Mouse (Mus musculus): ENCODE data around the gene Mtmr12. TPM values are rescaled to one million over a fixed set of nuclear protein-coding genes. Genes with fewer than 3 reads are reported as not detected.
A peak's percentile ranks its signal among the peaks of the same experiment; 100 is the strongest.

Mtmr12 gene
- polyA plus RNA-seq, 1 experiment from 2014 or later: 19.0 TPM

DNA sequence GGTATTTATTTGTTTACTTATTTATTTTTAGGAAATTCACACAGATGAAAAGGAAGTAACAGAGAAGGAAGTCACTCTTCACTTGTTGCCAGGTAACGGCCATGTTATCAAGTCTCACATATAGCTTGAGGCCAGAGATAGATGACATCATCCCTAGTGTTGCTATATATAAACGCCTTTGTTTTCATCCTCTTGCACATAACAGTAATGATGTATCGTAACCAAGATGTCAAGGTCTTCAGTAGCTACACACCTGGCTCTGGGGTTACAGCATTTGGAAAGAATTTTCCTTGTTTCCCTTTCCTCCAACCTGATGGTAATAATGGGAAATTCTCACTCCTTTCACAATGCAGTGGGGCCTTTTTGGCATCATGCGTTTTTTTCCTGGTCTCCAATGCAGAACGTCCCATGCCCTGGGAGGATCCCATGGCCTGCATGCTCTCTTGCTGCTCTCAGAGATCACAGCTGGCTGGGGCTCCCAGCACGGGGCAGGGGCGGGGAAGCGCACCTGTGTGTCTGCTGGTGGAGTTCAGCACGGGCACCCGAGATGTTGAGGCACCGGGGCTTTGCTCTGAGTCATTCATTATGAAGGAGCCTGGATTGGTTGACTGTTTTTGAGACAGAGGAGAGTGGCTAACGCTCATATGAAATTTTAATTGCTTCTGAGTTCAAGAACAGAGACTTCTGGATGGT is 25.6 kb downstream of the Mtmr12 start:
- Histone ChIP-seq H3K9me3 (no peaks in the 10 kb centered on the region), H3K4me3 (no peak overlapping the region), H3K36me3 (peaks cover 30% of the 10 kb centered on the region), H3K27ac (peak overlapping the region; percentile 86), H3K4me1 (peaks cover 62% of the 10 kb centered on the region), H3K27me3 (ENCODE audit: insufficient read depth, poor library complexity, severe bottlenecking) (no peaks in the 10 kb centered on the region)
- DNase-seq (ENCODE audit: low spot score): no peak
- 43% methylated on average over 12 of the region's 12 CpGs for WGBS

DNA sequence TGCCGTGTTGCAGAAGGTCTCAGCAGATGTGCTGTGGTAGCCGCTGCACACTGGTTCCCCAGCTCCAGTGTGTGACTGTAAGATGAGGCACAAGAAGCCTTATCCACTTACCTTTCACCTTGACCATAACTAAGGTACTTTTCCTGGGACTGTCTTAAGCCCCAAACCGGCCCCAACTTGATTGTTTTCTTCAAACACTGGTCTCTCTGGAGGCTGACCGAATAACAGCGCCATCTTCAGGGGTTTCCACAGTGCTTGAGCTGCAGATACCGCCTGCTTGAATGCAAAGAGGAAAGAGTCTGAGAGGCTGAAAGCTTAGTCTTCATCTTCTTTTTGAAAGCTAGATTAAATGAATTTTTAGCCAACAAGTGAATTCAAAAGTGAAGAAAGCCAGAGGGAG is 26.6 kb downstream of the Mtmr12 start:
- no peak overlapping the region for H3K4me3 ChIP-seq
- peaks cover 41% of the 10 kb centered on the region for H3K36me3 ChIP-seq
- WGBS: 84% methylated on average over 6 of the region's 6 CpGs
- H3K27ac ChIP-seq: no peak overlapping the region
- H3K4me1 ChIP-seq: peaks cover 59% of the 10 kb centered on the region
- DNase-seq (ENCODE audit: low spot score): no peak
- no peaks in the 10 kb centered on the region for H3K9me3 ChIP-seq
- no peaks in the 10 kb centered on the region for H3K27me3 ChIP-seq (ENCODE audit: insufficient read depth, poor library complexity, severe bottlenecking)

- DNase-seq (ENCODE audit: low spot score): no peak
- Histone ChIP-seq H3K9me3 (no peaks in the 10 kb centered on the region), H3K4me3 (no peak overlapping the region), H3K36me3 (peaks cover 50% of the 10 kb centered on the region), H3K27ac (peak overlapping the region; percentile 42; the same call in 1 of the 2 replicates), H3K27me3 (ENCODE audit: insufficient read depth, poor library complexity, severe bottlenecking) (no peaks in the 10 kb centered on the region), H3K4me1 (peaks cover 52% of the 10 kb centered on the region)
- WGBS: 62% methylated on average over 11 of the region's 11 CpGs
These were observed 27.6 kb downstream of the Mtmr12 start for GRCm38 (mm10) chr15:12232429-12232828.

DNA sequence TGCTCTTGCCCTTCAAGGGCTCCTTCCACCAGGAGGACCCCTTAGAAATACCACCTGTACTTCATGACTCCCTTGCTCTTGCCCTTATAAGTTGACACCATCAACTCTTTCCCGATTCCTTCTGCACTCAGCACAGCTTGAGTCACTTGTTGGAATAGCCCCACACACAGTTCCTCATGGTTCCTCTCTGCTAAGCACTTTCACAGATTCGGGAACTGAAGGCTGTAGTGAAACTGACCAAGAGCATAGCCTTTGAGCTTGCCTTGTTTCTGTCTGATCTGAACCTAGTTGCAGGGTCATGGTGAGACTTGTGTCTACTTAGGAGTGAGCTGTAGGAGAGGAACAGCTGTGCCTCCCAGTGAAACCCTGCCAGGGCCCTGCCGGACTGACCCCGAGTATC is 28.2 kb downstream of the Mtmr12 start:
- DNase-seq (ENCODE audit: low spot score): no peak
- no peak overlapping the region for H3K27ac ChIP-seq
- WGBS: 88% methylated on average over 4 of the region's 4 CpGs
- H3K4me3 ChIP-seq: no peak overlapping the region
- no peaks in the 10 kb centered on the region for H3K9me3 ChIP-seq
- peaks cover 56% of the 10 kb centered on the region for H3K36me3 ChIP-seq
- no peaks in the 10 kb centered on the region for H3K27me3 ChIP-seq (ENCODE audit: insufficient read depth, poor library complexity, severe bottlenecking)
- peaks cover 52% of the 10 kb centered on the region for H3K4me1 ChIP-seq

- Histone ChIP-seq H3K27me3 (ENCODE audit: insufficient read depth, poor library complexity, severe bottlenecking) (no peaks in the 10 kb centered on the region), H3K27ac (no peak overlapping the region), H3K4me1 (peaks cover 29% of the 10 kb centered on the region), H3K4me3 (no peak overlapping the region), H3K9me3 (no peaks in the 10 kb centered on the region), H3K36me3 (peaks cover 79% of the 10 kb centered on the region)
- no peak for DNase-seq (ENCODE audit: low spot score)
- WGBS: 42% methylated on average over 1 of the region's 1 CpGs
These were observed 30.7 kb downstream of the Mtmr12 start for GRCm38 (mm10) chr15:12235559-12235958.

GRCm38 (mm10) chr15:12235983-12236382 is 31.2 kb downstream of the Mtmr12 start:
- H3K9me3 ChIP-seq: no peaks in the 10 kb centered on the region
- no peaks in the 10 kb centered on the region for H3K27me3 ChIP-seq (ENCODE audit: insufficient read depth, poor library complexity, severe bottlenecking)
- no peak overlapping the region for H3K4me3 ChIP-seq
- DNase-seq (ENCODE audit: low spot score): no peak
- WGBS: 90% methylated on average over 4 of the region's 4 CpGs
- H3K36me3 ChIP-seq: peaks cover 81% of the 10 kb centered on the region
- no peak overlapping the region for H3K27ac ChIP-seq
- H3K4me1 ChIP-seq: peaks cover 26% of the 10 kb centered on the region

DNA sequence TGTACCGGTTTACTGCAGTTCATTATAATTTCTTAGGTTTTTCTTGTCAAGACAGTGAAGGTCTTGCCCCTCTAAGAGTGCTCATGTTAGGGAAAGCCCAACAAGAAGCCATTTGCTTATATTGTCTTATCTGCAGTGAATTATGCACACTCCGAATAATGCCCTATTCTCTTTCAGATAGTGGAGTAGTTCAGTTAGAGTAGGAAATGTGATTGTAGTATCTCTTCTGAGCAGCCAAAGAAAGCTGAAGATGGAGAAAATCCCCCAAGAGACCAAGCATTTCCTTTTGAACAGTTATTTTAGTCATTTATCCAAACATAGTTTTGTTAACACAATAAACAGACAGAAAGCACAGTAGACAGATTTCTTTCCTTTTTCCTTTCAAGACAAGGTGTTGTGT is 32.1 kb downstream of the Mtmr12 start:
- WGBS: 63% methylated on average over 2 of the region's 2 CpGs
- no peak overlapping the region for H3K27ac ChIP-seq

DNA sequence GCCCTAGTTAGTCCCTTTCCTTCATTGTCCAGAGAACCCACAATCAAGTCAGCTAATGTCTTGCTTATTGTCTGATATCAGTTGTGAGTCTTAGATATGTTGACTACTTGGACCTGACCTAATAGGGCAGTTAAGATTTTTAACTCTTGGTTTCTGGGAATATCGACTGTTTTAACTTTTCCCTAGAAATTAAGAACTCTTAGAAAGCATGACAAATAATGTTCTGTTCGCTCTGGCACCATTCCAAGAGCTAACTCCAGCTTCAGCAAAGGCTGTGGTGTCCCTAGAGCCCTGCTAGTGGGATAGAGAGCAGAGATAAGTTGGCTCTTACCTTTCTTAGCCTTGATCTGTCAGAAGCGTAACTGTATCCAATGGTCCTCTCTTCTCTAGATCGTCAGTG is 32.7 kb downstream of the Mtmr12 start:
- Histone ChIP-seq H3K9me3 (no peaks in the 10 kb centered on the region), H3K4me3 (no peak overlapping the region), H3K36me3 (peaks cover 79% of the 10 kb centered on the region), H3K27me3 (ENCODE audit: insufficient read depth, poor library complexity, severe bottlenecking) (no peaks in the 10 kb centered on the region), H3K27ac (no peak overlapping the region), H3K4me1 (peaks cover 14% of the 10 kb centered on the region)
- no peak for DNase-seq (ENCODE audit: low spot score)
- 74% methylated on average over 4 of the region's 4 CpGs for WGBS

More for the DNA sequence above, 32.1 kb downstream of the Mtmr12 start:
- Histone ChIP-seq H3K36me3 (peaks cover 79% of the 10 kb centered on the region), H3K4me3 (no peak overlapping the region), H3K4me1 (peaks cover 19% of the 10 kb centered on the region), H3K9me3 (no peaks in the 10 kb centered on the region), H3K27me3 (ENCODE audit: insufficient read depth, poor library complexity, severe bottlenecking) (no peaks in the 10 kb centered on the region)
- DNase-seq (ENCODE audit: low spot score): no peak

DNA sequence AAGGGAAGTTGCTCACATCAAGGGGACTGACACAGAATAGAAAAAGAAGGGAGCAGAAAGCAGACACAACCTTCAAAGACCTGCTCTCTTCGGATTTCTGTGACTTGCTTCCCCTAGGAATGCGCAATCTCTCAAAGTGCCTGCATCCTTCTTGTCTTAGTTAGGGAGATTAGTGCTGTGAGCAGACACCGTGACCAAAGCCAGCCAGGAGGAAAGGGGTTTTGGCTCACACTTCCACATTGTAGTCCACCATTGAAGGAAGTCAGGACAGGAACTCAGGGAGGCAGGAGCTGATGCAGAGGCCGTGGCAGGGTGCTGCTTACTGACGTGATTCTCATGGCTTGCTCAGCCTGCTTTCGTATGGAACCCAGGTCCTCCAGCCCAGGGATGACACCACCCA is 33.5 kb downstream of the Mtmr12 start:
- 87% methylated on average over 6 of the region's 6 CpGs for WGBS
- H3K36me3 ChIP-seq: peaks cover 71% of the 10 kb centered on the region
- peaks cover 6% of the 10 kb centered on the region; the same call in 1 of the 2 replicates for H3K4me1 ChIP-seq
- no peaks in the 10 kb centered on the region for H3K9me3 ChIP-seq
- DNase-seq (ENCODE audit: low spot score): no peak
- no peaks in the 10 kb centered on the region for H3K27me3 ChIP-seq (ENCODE audit: insufficient read depth, poor library complexity, severe bottlenecking)
- H3K27ac ChIP-seq: no peak overlapping the region
- no peak overlapping the region for H3K4me3 ChIP-seq

- Histone ChIP-seq H3K9me3 (no peaks in the 10 kb centered on the region), H3K36me3 (peaks cover 61% of the 10 kb centered on the region), H3K4me1 (peaks cover 23% of the 10 kb centered on the region), H3K4me3 (no peak overlapping the region), H3K27ac (no peak overlapping the region), H3K27me3 (ENCODE audit: insufficient read depth, poor library complexity, severe bottlenecking) (no peaks in the 10 kb centered on the region)
- DNase-seq (ENCODE audit: low spot score): no peak
- WGBS: 90% methylated on average over 3 of the region's 3 CpGs
These were observed 36.0 kb downstream of the Mtmr12 start for GRCm38 (mm10) chr15:12240705-12241328.

- 69% methylated on average over 3 of the region's 3 CpGs for whole genome bisulfite sequencing
These were observed 39.0 kb downstream of the Mtmr12 start for GRCm38 (mm10) chr15:12243792-12244191.

GRCm38 (mm10) chr15:12245580-12246359 is 40.9 kb downstream of the Mtmr12 start:
- DNase-seq (ENCODE audit: low spot score): no peak
- Histone ChIP-seq H3K27ac (peak overlapping the region; percentile 83), H3K4me1 (peaks cover 42% of the 10 kb centered on the region), H3K36me3 (peaks cover 16% of the 10 kb centered on the region), H3K27me3 (ENCODE audit: insufficient read depth, poor library complexity, severe bottlenecking) (no peaks in the 10 kb centered on the region), H3K4me3 (0 out of 2 replicates have a peak overlapping the region, but pooled peaks have one; percentile 6), H3K9me3 (no peaks in the 10 kb centered on the region)
- WGBS: 28% methylated on average over 6 of the region's 6 CpGs

More at GRCm38 (mm10) chr15:12243792-12244191, 39.0 kb downstream of the Mtmr12 start:
- Histone ChIP-seq H3K4me3 (no peak overlapping the region), H3K36me3 (peaks cover 31% of the 10 kb centered on the region), H3K9me3 (no peaks in the 10 kb centered on the region), H3K27ac (peak overlapping the region; percentile 73), H3K27me3 (ENCODE audit: insufficient read depth, poor library complexity, severe bottlenecking) (no peaks in the 10 kb centered on the region), H3K4me1 (peaks cover 42% of the 10 kb centered on the region)
- DNase-seq (ENCODE audit: low spot score): no peak

Measured in heart, embryonic 10.5 days (tissue).